8 mouse cellular contexts compared by ENCODE assay signal in genomic region chr3:153944335-153944990, GRCm38 (mm10). TPM values are rescaled to one million over a fixed set of nuclear protein-coding genes. Genes with fewer than 3 reads are reported as not detected.
DNase-seq lines count a peak whose midpoint lies in the region; ATAC-seq and TF ChIP-seq lines count a peak whose summit lies in the region.

Gene Acadm (minus strand): TSS chr3:153944632.

- ATAC-seq in Patski = peak; percentile 98
- ATAC-seq in hindbrain, embryonic 14.5 days (ENCODE audit: low FRiP score) = peak; percentile 96

- no peak for TF ChIP-seq CTCF in Patski (IDR thresholded peaks at IDR 0.05)

- in situ Hi-C loops in Patski (cut with MboI; ENCODE audit: low pct_unique_long_range_greater_than_20kb) = no loop called here

- H3K9me3 ChIP-seq in hindbrain, embryonic 14.5 days (ENCODE audit: control insufficient read depth, low read length) = no peaks in the 10 kb centered on the region

- H3K27me3 ChIP-seq in Patski = no peaks in the 10 kb centered on the region
- H3K27me3 ChIP-seq in hindbrain, embryonic 14.5 days (ENCODE audit: control insufficient read depth, insufficient read depth, low read length) = no peaks in the 10 kb centered on the region

- H3K27ac ChIP-seq in hindbrain, embryonic 14.5 days = peak within 1 kb of the TSS; percentile 81

- H3K4me2 ChIP-seq in hindbrain, embryonic 14.5 days (replicated peaks) = peak within 1 kb of the TSS; percentile 74

- POLR2A ChIA-PET in Patski (lab: Charles Lee) = interaction anchor here (0.6 to 1.6 kb wide), 5 partner anchors 13 to 92 kb away, joined by 3 to 5 read pairs (median 4); no protein-coding TSS in a partner anchor

- H3K36me3 ChIP-seq in hindbrain, embryonic 14.5 days (replicated peaks; ENCODE audit: control insufficient read depth, insufficient read depth) = peaks cover 2% of the 10 kb centered on the region; the same call in 1 of the 2 replicates

- peak within 1 kb of the TSS; percentile 67 for H3K4me3 ChIP-seq in hindbrain, embryonic 14.5 days (replicated peaks; ENCODE audit: low read length)

- DNase-seq in Patski (ENCODE audit: low read depth, low spot score) = peak; percentile 99
- DNase-seq in cerebellum, postnatal 14 days = peak; percentile 97 to 98
- DNase-seq in frontal cortex, postnatal 25 days (ENCODE audit: low spot score in 2 of 2) = peak; percentile 82 to 86
- DNase-seq in hindbrain, embryonic 14.5 days (ENCODE audit: low spot score) = peak; percentile 93
- peak; percentile 93 to 94 for DNase-seq in layer of hippocampus, postnatal 36 days
- peak; percentile 99 for DNase-seq in lung, postnatal 36 days
- DNase-seq in retina, postnatal 1 day = peak; percentile 97
- DNase-seq in urinary bladder, adult 18-20 months (ENCODE audit: low spot score in 2 of 2) = peak; percentile 95 to 99

- H3K4me1 ChIP-seq in hindbrain, embryonic 14.5 days (replicated peaks; ENCODE audit: control insufficient read depth, insufficient read depth, low read length) = 0 out of 2 replicates have a peak, but pooled peaks cover 11% of the 10 kb centered on the region

- whole genome bisulfite sequencing in hindbrain, embryonic 14.5 days = under 1% methylated on average over 40 of the region's 41 CpGs

- peak within 1 kb of the TSS; percentile 68 for H3K9ac ChIP-seq in hindbrain, embryonic 14.5 days

- CTCF ChIA-PET in Patski (lab: Charles Lee) = interaction anchor here (0.9 to 7.0 kb wide), 5 partner anchors 10 to 282 kb away, joined by 3 to 64 read pairs (median 3); no protein-coding TSS in a partner anchor

RNA-seq across cellular contexts. Expression of gene Acadm, which starts in this region (rescaled TPM):
- 240 TPM for polyA plus RNA-seq in Patski (2021)
- polyA plus RNA-seq in hindbrain, embryonic 14.5 days (2014; fragmentation: Nextera tagmentation; extraction: Ambion mirVana) = 62.6 and 69.6 TPM in 2 replicates
- 10 to 100 TPM; 53.5 to 54.0 TPM for total RNA-seq in layer of hippocampus, postnatal 36 days (2021)

Comparison
In these comparisons a context has a peak if more than half of its experiments do, and no peak if none do; other contexts are left out.
1. Peak in every context shown above with its lines: DNase-seq, ATAC-seq, H3K4me3 ChIP-seq and H3K27ac ChIP-seq.